Mouse (Mus musculus): ENCODE results near the gene Zdbf2.

Gene Zdbf2

GRCm38 (mm10) chr1:63272741-63273338 is at the start of gene Zdbf2:
Zdbf2 (plus strand) TSS chr1:63273265.
- in situ Hi-C loops (cut with MseI, MboI): no loop called here

GRCm38 (mm10) chr1:63225009-63225408 is 48.1 kb upstream of the Zdbf2 start:
- in situ Hi-C loops (cut with MseI, MboI): no loop called here

GRCm38 (mm10) chr1:63225890-63226289 is 47.2 kb upstream of the Zdbf2 start:
- in situ Hi-C loops (cut with MseI, MboI): no loop called here

GRCm38 (mm10) chr1:63227241-63227640 is 45.8 kb upstream of the Zdbf2 start:
- in situ Hi-C loops (cut with MseI, MboI): no loop called here

DNA sequence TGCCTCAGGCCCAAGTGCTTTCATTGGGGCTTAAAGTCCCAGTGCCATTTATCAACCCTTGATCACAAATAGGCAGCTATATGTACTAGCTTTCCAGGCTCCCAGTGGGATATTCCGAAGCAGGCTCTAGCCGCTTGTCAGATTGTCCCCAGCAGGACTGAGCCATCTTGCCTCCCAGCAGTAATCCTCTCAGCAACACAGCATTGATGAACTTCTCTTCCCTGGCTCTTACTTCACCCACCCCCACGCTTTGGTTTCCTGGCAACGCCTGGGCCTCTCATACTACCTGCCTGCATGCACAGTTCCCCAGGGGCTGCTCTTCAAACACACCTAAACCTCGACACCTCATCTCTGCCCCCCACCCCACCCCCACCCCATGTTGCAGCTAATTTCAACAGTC is 35.7 kb upstream of the Zdbf2 start:
- in situ Hi-C loops (cut with MseI, MboI): no loop called here

- in situ Hi-C loops (cut with MseI, MboI): no loop called here
These were observed 33.8 kb upstream of the Zdbf2 start for GRCm38 (mm10) chr1:63239305-63239704.

DNA sequence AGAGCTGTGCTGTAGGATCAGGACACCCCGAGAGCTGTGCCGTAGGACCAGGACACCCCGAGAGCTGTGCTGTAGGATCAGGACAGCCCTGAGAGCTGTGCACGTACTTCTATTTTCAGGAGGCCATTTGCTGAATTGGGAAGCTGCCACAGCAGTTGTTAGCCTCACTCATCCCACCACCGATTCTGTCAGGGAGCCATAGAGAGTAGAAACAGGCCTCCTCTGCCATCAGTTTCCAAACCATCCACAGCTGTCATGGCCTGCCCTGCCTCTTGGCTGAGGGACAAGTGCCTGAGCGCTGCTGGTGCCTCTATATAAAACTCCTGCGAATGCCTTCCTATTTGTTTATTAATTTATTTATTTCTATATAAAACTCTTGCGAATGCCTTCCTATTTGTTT is 33.3 kb upstream of the Zdbf2 start:
- in situ Hi-C loops (cut with MseI, MboI): no loop called here

DNA sequence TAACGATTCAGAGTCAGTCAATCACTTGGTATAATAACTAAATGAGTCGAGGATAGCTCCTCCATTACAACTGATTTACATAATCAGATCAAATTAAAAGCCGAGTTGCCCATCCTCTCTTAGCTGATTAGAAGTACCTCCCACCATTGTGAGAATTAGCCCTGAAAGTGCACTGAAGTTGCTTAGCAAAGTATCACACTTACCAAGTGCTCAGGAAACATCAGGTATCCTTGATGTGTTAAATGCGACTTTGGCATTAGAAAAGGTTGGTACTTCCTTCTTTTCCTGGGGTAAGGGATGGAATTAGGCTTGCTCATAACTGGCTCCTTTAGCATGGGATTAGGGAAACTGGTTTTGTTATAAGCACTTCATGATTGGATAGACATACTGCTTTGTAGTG is 29.2 kb upstream of the Zdbf2 start:
- in situ Hi-C loops (cut with MseI, MboI): no loop called here

DNA sequence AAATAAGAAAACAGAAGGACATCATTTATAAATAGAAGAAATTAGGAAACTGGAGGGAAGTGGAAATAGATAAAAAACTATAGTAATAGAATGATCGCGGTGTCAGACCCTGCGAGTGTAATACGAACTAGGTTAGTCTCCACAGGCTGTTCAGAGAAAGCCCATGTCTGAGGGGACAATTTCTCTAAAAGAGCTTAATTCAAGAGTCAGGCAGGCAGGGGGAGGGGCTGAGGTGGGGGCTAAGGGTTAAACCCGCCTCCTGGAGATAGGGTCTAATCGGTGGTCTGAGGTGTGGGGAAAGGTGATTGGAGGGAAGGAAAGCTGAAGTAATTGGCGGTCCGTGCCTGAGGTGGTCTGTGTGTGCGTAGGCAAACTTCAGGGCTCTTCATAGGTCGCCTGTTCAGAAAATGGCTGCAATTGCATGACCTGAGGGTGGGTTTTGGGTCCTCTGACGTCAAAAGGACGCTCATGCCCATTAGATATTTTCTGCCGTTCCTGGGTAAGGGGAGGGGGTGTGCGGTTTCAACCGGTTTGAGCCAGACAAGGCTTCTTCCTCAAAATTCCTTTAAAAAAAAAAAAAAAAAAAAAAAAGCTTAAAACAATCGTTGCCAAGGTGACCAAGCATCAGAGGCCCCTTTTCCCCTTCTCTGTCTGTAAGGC is 26.1 kb upstream of the Zdbf2 start:
- in situ Hi-C loops (cut with MseI, MboI): no loop called here

DNA sequence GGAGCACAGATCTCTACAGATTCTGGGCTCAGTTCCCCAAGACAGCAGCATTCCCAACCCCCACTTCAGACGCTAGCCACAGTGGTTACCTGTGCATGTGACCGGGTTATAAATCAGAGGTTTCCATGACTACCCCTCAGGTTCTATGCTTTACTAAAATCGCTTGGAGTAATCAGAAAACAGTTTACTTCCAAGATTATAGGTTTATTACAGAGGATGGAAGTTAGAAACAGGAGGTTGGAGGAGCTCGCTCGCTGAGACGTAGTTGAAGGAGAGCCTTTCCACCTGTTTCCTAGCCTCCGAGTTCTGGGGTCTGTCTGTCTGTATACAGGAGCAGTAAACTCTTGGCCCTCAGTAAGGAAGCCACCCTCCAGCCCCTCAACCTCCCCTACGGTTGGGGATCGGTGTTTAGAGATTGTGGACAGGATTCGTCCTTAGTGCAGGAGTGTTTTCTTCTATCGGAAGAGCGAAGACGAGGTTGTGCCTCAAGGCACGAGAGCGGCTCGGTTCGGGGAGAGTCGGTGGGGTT is 25.2 kb upstream of the Zdbf2 start:
- in situ Hi-C loops (cut with MseI, MboI): no loop called here

- in situ Hi-C loops (cut with MseI, MboI): no loop called here
These were observed 24.7 kb upstream of the Zdbf2 start for GRCm38 (mm10) chr1:63248360-63248851.

GRCm38 (mm10) chr1:63249261-63249660 is 23.8 kb upstream of the Zdbf2 start:
- in situ Hi-C loops (cut with MseI, MboI): no loop called here

GRCm38 (mm10) chr1:63252351-63253209 is 20.5 kb upstream of the Zdbf2 start:
- in situ Hi-C loops (cut with MseI, MboI): no loop called here

- in situ Hi-C loops (cut with MseI, MboI): no loop called here
These were observed 19.8 kb upstream of the Zdbf2 start for GRCm38 (mm10) chr1:63253291-63253690.

GRCm38 (mm10) chr1:63255101-63255500 is 18.0 kb upstream of the Zdbf2 start:
- in situ Hi-C loops (cut with MseI, MboI): no loop called here

- in situ Hi-C loops (cut with MseI, MboI): no loop called here
These were observed 17.0 kb upstream of the Zdbf2 start for GRCm38 (mm10) chr1:63256083-63256482.

DNA sequence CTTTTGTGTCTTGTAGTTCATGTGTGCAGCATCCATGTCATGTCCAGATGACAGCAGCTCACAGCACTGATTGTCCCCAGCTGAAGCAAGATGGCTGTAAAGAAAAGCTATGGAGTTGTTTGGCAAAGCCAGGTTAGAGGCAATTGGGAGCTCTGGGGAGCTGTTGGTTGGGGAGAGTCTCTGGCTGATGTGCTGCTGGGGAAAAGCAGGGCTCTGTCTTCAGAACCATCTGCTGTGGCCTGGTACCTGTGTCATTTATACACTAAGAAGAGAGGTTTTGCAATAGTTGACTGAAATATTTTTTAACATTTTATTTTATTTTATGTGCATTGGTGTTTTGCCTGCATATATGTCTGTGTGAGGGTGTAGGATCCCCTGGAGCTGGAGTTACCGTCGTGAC is 14.6 kb upstream of the Zdbf2 start:
- in situ Hi-C loops (cut with MseI, MboI): no loop called here

GRCm38 (mm10) chr1:63259271-63259830 is 13.7 kb upstream of the Zdbf2 start:
- in situ Hi-C loops (cut with MseI, MboI): no loop called here

- in situ Hi-C loops (cut with MseI, MboI): no loop called here
These were observed 12.9 kb upstream of the Zdbf2 start for GRCm38 (mm10) chr1:63259916-63260741.

DNA sequence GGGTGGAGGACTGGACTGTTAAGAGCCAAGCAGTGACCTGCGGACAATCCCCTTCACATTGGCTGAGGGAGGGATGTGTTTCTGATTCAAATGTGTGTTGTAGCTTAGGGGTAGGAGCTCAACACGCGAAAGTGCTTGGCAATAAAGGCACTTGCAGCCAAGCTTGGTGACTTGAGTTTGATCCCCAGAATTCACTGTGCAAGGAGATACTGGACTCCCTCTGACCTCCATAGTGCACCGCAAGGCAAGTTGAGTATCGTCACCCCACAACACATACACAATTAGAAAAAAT is 12.4 kb upstream of the Zdbf2 start:
- in situ Hi-C loops (cut with MseI, MboI): no loop called here

DNA sequence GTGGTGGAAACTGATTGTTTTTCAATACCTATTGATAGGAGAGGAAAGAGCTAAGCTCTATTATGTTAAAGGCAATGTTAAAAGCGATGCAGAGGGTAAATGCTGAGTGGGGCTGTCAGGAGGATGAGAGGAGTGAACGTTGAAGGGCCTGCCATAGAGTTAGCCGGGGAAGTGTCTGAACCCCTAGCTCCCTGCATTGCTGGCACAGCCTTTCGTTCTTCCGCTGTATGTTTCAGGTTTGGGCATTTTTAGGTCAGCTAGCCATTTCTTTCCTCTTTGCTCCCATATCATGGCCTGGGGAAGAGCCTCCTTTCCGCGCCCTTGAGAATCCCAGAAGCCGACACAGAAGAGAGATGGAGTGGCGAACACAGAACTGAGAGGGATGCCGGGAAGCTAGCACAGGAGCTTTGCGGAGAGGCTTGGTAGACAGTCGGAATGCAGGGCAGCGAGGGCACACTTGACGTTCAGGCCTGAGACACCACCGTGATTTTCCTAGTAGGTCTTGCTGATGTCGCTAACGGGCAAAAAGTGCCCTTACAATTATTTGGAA is 11.9 kb upstream of the Zdbf2 start:
- in situ Hi-C loops (cut with MseI, MboI): no loop called here
